Mouse (Mus musculus): ENCODE results near the gene Prdm11. TPM values are rescaled to one million over a fixed set of nuclear protein-coding genes. Genes with fewer than 3 reads are reported as not detected.

The Prdm11 gene
- polyA plus RNA-seq, 1 experiment from 2014 or later, result 2.0 TPM

DNA sequence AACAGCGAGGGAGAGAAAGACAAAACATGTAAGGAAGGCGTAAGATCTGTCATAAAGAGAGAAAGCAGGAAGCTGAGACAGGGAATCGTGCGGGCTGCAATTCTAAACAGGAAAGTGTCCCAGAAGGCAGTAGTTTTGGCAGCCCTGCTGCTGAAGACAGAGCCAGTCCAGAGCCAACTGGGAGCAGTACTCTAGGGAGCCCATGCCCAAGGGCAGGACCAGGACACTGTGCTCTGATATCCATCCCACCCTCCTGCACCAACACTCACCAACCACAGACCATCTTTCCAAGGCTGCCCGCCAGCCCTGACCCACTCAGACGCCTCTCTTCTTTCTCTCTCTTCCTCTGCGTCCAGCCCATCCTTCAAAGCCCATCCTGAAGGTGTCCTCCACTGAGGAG, 5.1 kb downstream of the Prdm11 start:
- WGBS, result 82% methylated on average over 7 of the region's 7 CpGs
- no peak for DNase-seq (ENCODE audit: extremely low spot score, low spot score)
- no peak overlapping the region for H3K4me3 ChIP-seq
- peaks cover 10% of the 10 kb centered on the region for H3K27me3 ChIP-seq (ENCODE audit: poor library complexity, severe bottlenecking)
- H3K9me3 ChIP-seq, result no peaks in the 10 kb centered on the region
- H3K36me3 ChIP-seq (replicated peaks), result no peaks in the 10 kb centered on the region
- peaks cover 63% of the 10 kb centered on the region for H3K4me1 ChIP-seq
- H3K27ac ChIP-seq, result peak overlapping the region; percentile 44

DNA sequence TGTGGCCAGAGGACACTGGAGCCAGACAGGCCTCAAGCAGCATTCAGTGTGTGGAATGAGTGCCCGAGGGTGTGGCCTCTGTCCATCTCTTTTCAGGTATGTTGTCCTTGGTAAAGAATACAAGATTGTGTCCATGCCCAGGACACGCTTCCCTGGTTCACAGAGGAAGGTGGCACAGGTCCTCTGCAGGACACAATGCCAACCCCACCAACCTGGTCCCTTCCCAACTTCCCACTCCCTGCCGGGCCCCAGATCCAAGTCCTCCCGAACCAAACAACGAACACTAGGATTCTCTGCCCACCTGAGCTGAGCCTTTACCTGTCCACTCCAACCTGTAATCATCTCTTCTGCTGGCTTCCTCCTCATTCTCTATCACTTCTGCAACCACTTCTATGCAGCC, 6.3 kb downstream of the Prdm11 start:
- peaks cover 10% of the 10 kb centered on the region for H3K27me3 ChIP-seq (ENCODE audit: poor library complexity, severe bottlenecking)
- H3K27ac ChIP-seq, result no peak overlapping the region
- DNase-seq (ENCODE audit: extremely low spot score, low spot score), result no peak
- H3K4me3 ChIP-seq, result no peak overlapping the region
- H3K9me3 ChIP-seq, result no peaks in the 10 kb centered on the region
- peaks cover 69% of the 10 kb centered on the region for H3K4me1 ChIP-seq
- no peaks in the 10 kb centered on the region for H3K36me3 ChIP-seq (replicated peaks)
- WGBS, result 91% methylated on average over 5 of the region's 5 CpGs

DNA sequence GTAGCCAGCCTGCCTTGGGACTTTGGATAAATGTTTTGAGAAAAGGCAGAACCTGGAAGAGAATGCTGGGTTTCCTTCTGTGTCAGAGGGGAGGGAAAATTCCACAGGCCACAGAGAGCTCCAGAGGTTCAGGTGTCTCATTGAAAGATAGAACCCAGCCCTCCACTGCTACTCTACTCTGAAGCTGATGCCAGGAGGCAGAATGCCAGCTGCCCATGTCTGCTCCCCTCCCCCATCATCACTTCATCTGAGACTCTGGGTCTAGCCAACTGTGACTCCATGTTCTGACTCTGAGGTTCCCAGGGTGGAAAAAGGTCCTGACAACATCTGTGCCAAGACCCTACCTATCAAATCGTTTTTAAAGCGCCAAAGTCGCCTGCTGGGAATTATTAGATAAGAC, 6.9 kb downstream of the Prdm11 start:
- H3K27me3 ChIP-seq (ENCODE audit: poor library complexity, severe bottlenecking), result peaks cover 5% of the 10 kb centered on the region
- no peak overlapping the region for H3K4me3 ChIP-seq
- no peak overlapping the region for H3K27ac ChIP-seq
- WGBS, result 85% methylated on average over 3 of the region's 3 CpGs
- no peak for DNase-seq (ENCODE audit: extremely low spot score, low spot score)
- H3K36me3 ChIP-seq (replicated peaks), result no peaks in the 10 kb centered on the region
- H3K9me3 ChIP-seq, result no peaks in the 10 kb centered on the region
- peaks cover 68% of the 10 kb centered on the region for H3K4me1 ChIP-seq

DNA sequence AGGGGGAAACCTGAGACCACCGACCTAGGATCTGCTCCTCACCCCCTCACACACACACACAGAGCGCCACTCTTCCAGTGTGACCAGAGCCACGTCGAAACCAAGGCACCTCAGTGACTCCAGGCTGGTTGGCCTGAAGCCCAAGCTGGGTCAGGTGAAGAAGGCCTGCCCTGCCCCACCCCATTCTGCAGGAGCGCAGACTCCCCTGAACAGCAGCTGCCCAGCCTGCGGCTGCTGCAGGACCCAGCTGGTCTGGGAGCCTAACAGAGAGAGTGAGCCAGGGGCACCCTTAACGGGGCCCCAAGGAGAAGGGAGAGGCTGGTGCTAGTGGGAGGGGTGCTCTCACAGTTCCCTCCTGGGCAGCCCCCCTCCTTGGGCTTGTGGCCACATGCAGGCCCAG, 10.3 kb downstream of the Prdm11 start:
- no peak for DNase-seq (ENCODE audit: extremely low spot score, low spot score)
- H3K4me1 ChIP-seq, result peaks cover 65% of the 10 kb centered on the region
- no peak overlapping the region for H3K4me3 ChIP-seq
- WGBS, result 22% methylated on average over 7 of the region's 7 CpGs
- H3K27ac ChIP-seq, result peak overlapping the region; percentile 71
- H3K36me3 ChIP-seq (replicated peaks), result 0 out of 2 replicates have a peak, but pooled peaks cover 2% of the 10 kb centered on the region
- no peaks in the 10 kb centered on the region for H3K9me3 ChIP-seq
- no peaks in the 10 kb centered on the region for H3K27me3 ChIP-seq (ENCODE audit: poor library complexity, severe bottlenecking)

DNA sequence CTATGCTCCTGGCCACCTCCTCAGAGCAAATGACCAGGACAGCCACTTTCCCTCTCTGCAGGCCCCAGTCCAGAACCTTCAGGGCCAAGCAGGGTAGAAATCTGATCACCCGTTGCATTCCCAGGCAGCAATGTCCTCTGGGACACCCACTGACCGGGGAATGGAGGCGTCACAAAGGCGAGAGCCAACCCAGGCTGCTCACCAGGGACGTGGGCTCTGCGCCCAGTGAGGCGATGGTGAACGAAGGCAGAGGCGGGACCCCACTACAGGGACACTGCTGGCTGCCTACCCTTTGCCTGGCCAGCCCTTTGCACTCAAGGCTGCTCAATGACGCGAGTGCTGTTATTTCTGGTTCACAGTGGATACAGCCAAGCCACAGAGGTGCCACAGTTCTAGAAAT, 13.3 kb downstream of the Prdm11 start:
- WGBS, result 82% methylated on average over 11 of the region's 11 CpGs
- Histone ChIP-seq H3K4me1 (peaks cover 72% of the 10 kb centered on the region), H3K27ac (peak overlapping the region; percentile 48)

DNA sequence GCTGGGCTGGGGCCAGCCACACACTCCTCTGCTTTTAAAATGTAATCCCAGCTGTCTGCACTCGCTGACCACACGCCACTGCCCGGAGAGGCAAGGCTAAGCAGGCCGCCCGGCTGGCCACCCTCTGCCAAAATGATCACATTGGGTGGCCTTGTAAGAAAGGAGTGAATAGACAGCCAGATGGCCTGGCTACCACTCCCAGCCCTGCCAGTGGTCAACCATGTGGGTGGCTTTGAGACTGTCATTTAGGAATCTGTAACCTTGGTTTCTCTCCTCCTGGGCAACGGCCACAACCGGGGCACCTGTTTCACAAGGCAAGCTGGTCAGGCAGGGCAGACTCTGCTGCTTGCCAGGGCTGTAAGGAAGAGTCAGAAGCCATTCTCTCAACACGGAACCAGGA, 13.9 kb downstream of the Prdm11 start:
- Histone ChIP-seq H3K27me3 (ENCODE audit: poor library complexity, severe bottlenecking) (no peaks in the 10 kb centered on the region), H3K36me3 (replicated peaks) (0 out of 2 replicates have a peak, but pooled peaks cover 2% of the 10 kb centered on the region), H3K9me3 (no peaks in the 10 kb centered on the region), H3K27ac (peak overlapping the region; percentile 48), H3K4me1 (peaks cover 76% of the 10 kb centered on the region), H3K4me3 (no peak overlapping the region)
- WGBS, result 72% methylated on average over 8 of the region's 8 CpGs
- no peak for DNase-seq (ENCODE audit: extremely low spot score, low spot score)

More for the DNA sequence above, 13.3 kb downstream of the Prdm11 start:
- no peak for DNase-seq (ENCODE audit: extremely low spot score, low spot score)
- Histone ChIP-seq H3K9me3 (no peaks in the 10 kb centered on the region), H3K36me3 (replicated peaks) (0 out of 2 replicates have a peak, but pooled peaks cover 2% of the 10 kb centered on the region), H3K27me3 (ENCODE audit: poor library complexity, severe bottlenecking) (no peaks in the 10 kb centered on the region), H3K4me3 (no peak overlapping the region)

DNA sequence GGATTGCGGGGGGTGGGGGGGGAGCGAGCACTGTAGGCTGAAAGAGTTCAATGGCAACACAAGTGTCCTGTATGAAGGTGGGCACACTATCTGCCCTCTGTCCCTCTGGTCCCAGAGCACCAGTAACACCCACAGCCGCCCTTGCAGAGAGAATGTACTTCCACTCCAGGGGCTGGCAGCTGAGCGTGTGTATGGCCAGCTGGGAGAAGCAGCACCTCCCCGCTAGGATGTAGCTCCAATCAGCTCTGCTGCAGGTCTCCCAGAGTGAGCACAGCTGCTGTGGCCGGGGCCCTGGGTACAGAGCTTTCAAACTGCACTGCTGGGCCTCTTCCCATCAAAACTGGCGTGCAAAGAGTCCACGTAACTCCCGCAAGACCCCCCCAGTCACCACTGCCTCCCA, 14.9 kb downstream of the Prdm11 start:
- H3K36me3 ChIP-seq (replicated peaks), result 0 out of 2 replicates have a peak, but pooled peaks cover 2% of the 10 kb centered on the region
- WGBS, result 75% methylated on average over 9 of the region's 9 CpGs
- H3K4me3 ChIP-seq, result no peak overlapping the region
- 0 out of 2 replicates have a peak overlapping the region, but pooled peaks have one; percentile 20 for H3K27ac ChIP-seq
- no peaks in the 10 kb centered on the region for H3K9me3 ChIP-seq
- DNase-seq (ENCODE audit: extremely low spot score, low spot score), result no peak
- H3K4me1 ChIP-seq, result peaks cover 70% of the 10 kb centered on the region
- no peaks in the 10 kb centered on the region for H3K27me3 ChIP-seq (ENCODE audit: poor library complexity, severe bottlenecking)

DNA sequence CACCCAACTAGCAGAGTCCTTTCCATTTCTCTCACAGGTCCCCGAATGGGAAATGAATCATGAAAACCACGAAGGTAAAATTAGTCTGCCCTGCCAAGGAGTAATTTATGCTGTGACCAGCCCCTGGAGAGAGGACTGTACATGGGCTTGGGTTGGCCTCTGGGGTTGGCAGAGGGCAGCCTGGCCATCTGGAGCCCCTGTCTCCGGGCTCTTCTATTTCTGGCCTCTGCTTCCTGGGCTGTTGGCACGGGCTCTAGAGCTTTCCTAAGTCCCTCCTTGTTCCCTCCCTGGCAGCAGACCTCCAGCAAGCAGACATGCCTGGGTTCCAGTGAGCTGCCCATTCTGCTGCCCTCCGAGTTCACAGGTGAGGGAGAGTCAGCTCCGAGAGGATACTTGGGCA, 15.9 kb downstream of the Prdm11 start:
- no peaks in the 10 kb centered on the region for H3K27me3 ChIP-seq (ENCODE audit: poor library complexity, severe bottlenecking)
- 88% methylated on average over 6 of the region's 6 CpGs for WGBS
- H3K27ac ChIP-seq, result no peak overlapping the region
- 0 out of 2 replicates have a peak, but pooled peaks cover 2% of the 10 kb centered on the region for H3K36me3 ChIP-seq (replicated peaks)
- H3K9me3 ChIP-seq, result no peaks in the 10 kb centered on the region
- no peak overlapping the region for H3K4me3 ChIP-seq
- no peak for DNase-seq (ENCODE audit: extremely low spot score, low spot score)
- peaks cover 61% of the 10 kb centered on the region for H3K4me1 ChIP-seq

DNA sequence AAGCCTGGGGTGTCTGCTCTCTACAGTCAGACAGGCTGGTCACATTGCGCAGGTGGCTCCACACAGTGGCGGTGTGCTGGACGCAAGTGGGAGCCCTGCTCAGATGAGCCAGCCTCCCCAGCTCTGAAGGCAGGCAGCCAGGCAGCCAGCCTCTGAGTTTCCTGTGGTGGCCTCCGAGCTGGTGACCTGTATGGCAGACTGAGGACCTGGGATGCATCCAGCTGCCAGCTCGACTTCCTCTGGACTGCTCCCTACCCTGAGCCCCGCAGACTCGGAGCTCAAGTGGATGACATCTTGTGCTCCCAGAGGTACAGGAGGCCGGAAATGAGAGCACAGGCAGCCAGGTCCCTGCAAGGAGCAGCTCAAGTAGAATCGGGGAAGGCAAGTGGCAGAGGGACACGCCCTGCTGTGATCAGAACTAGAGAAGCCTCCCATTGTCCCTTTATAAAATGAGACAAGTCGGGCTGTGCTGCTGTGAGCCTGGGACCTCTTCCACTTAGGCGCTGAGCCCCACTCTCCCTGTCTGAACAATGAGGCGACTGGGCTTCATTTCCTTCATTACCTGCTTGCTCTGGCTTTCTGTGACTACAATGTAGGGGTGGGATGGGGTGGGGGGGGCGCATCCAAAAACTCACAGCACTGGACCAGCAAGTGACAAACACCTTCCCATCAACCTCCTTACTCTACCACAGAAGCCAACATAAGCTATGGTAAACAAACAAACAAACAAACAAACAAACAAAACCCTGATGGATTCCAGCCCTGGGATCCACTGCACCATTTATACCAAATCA, 16.5 kb downstream of the Prdm11 start:
- Histone ChIP-seq H3K27me3 (ENCODE audit: poor library complexity, severe bottlenecking) (no peaks in the 10 kb centered on the region), H3K4me3 (no peak overlapping the region), H3K27ac (peak overlapping the region; percentile 57; the same call in 1 of the 2 replicates), H3K9me3 (no peaks in the 10 kb centered on the region), H3K36me3 (replicated peaks) (0 out of 2 replicates have a peak, but pooled peaks cover 2% of the 10 kb centered on the region), H3K4me1 (peaks cover 55% of the 10 kb centered on the region)
- 34% methylated on average over 14 of the region's 14 CpGs for WGBS
- DNase-seq (ENCODE audit: extremely low spot score, low spot score), result no peak

DNA sequence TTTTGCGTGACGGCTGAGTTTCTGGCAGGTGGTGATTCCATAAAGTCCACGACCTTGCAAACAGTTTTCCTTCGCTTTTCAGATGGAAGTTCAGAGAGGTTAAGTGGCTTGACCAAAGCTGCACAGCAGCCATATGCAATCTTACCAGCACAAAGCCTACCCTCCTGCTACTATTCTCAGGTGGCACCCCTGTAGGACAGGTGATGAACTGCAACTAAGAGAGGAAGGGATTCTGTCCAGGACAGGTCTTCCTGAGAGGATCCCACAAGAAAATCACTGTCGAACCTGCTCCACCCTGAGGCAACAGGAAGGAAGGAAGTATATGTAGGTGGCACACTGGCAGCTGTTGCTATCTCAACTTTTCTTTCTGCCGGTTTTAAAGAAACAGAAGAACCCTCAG, 17.1 kb downstream of the Prdm11 start:
- WGBS, result 71% methylated on average over 6 of the region's 6 CpGs
- Histone ChIP-seq H3K27ac (no peak overlapping the region), H3K4me3 (no peak overlapping the region), H3K9me3 (peaks cover 5% of the 10 kb centered on the region; the same call in 1 of the 2 replicates), H3K36me3 (replicated peaks) (peaks cover 2% of the 10 kb centered on the region; the same call in 1 of the 2 replicates), H3K27me3 (ENCODE audit: poor library complexity, severe bottlenecking) (no peaks in the 10 kb centered on the region), H3K4me1 (peaks cover 52% of the 10 kb centered on the region)
- DNase-seq (ENCODE audit: extremely low spot score, low spot score), result no peak

DNA sequence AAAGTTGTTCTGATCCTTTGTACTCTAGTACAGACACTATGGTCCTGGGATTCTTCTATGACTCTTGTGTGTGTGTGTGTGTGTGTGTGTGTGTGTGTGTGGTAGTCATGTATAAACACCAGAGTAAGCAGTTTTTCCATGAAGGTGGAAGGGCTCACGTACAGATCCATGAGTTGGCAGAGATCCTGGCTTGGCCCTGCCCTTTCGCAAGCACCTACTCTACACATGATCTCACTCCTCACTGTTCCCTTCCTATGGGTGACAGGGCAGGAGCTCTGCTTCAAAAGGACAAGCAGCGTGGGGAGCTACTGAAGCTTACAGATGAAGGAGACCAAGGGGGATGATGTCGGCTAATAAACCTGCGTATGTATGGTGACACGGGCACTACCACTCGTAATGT, 18.3 kb downstream of the Prdm11 start:
- no peak for DNase-seq (ENCODE audit: extremely low spot score, low spot score)
- WGBS, result 93% methylated on average over 7 of the region's 7 CpGs
- peaks cover 49% of the 10 kb centered on the region for H3K4me1 ChIP-seq
- no peaks in the 10 kb centered on the region for H3K27me3 ChIP-seq (ENCODE audit: poor library complexity, severe bottlenecking)
- H3K4me3 ChIP-seq, result no peak overlapping the region
- H3K27ac ChIP-seq, result no peak overlapping the region
- peaks cover 15% of the 10 kb centered on the region; the same call in 1 of the 2 replicates for H3K9me3 ChIP-seq
- peaks cover 12% of the 10 kb centered on the region for H3K36me3 ChIP-seq (replicated peaks)

DNA sequence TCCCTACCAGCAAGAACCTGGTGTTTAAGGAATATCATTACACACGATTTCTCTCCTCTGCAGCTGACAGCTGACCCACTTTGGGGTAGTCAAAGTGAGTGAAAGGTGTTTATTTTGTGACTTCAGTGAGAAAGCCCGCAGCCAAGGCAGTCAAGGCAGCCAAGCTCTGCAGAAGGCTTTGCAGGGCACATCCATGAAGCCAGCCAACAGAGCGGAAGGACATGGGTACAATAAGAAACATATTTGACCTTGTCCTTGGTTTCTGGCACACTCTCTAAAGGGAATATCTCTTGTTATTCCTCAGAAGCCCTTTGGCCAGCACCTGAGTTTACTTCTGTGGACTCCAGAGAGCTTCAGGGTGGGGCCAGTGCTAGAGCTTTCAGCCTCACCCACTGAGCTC, 21.5 kb downstream of the Prdm11 start:
- Histone ChIP-seq H3K27me3 (ENCODE audit: poor library complexity, severe bottlenecking) (no peaks in the 10 kb centered on the region), H3K4me1 (peaks cover 16% of the 10 kb centered on the region), H3K9me3 (peaks cover 27% of the 10 kb centered on the region), H3K27ac (no peak overlapping the region), H3K4me3 (no peak overlapping the region), H3K36me3 (replicated peaks) (peaks cover 21% of the 10 kb centered on the region)
- DNase-seq (ENCODE audit: extremely low spot score, low spot score), result no peak
- 89% methylated on average over 3 of the region's 3 CpGs for WGBS

DNA sequence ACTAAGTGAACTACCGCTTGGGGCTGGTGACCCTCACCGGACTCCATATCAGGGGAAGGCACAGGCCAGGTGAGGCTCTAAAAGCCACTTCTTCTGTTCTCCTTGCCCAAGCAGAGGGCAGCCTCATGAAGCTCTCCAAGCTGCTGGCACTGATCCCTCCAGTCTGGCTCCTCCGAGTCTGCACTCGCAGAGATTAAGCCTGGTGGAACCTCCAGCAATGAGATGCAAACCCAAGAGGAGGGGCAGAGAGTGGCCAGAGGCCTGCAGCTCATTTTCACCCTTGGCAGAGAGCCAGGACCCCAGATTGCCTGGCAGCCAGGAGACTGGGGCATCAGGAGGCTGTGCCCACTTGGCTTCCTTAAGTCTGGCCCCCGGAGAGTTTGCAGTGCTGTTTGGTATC, 27.1 kb downstream of the Prdm11 start:
- 90% methylated on average over 5 of the region's 5 CpGs for WGBS
- Histone ChIP-seq H3K9me3 (peaks cover 22% of the 10 kb centered on the region), H3K27ac (no peak overlapping the region), H3K4me1 (peaks cover 25% of the 10 kb centered on the region), H3K27me3 (ENCODE audit: poor library complexity, severe bottlenecking) (peaks cover 14% of the 10 kb centered on the region), H3K4me3 (no peak overlapping the region), H3K36me3 (replicated peaks) (peaks cover 21% of the 10 kb centered on the region)
- no peak for DNase-seq (ENCODE audit: extremely low spot score, low spot score)

Data from forebrain, embryonic 10.5 days (tissue).